Mouse (Mus musculus) heart, postnatal 0 days (tissue): ENCODE measurements around the gene Pou2f1.

ENCODE experiments used
- CTCF ChIP-seq: IDR thresholded peaks from 2 replicates; pipeline ENCODE4 v1.5.1; 2016; ENCODE audit warnings: antibody characterized with exemption, control low read depth, low read depth
- EP300 ChIP-seq: IDR thresholded peaks from 2 replicates; pipeline ENCODE4 v1.6.1; 2016; ENCODE audit warnings: antibody characterized with exemption, low read depth

DNA sequence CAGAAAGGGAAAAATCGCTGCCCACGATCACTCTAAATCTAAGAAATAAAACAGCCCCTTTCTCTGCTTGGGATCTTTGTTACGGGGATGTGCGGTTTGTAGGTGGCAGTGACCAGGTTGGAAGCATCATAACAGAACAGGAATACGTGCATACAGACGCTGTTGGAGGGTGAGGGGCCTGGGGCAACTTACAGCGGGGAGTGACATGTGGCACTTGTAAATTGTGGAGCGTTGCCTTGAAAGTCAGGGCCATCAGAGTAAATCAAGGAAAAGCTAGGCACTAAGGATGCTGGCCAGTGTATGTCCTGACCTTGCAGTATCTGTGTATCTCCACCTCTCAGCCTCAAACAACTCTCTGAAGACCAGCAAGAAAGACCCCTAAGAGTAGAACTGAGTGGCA, 154.1 kb downstream of the Pou2f1 start:
- TF ChIP-seq EP300, result no peak
- TF ChIP-seq CTCF, result no peak
